Mouse (Mus musculus) CH12.LX (cell line): Measurements from ENCODE around the gene Arpp21. TPM values are rescaled to one million over a fixed set of nuclear protein-coding genes. Genes with fewer than 3 reads are reported as not detected.

Experiments used
- DNase-seq: peaks from one replicate; pipeline ENCODE4 v3.0.0-alpha.2; 2013; ENCODE audit errors: extremely low read depth
- H3K27ac ChIP-seq: 2 replicates; pipeline ENCODE4 v1.5.1; 2012; ENCODE audit warnings: low read depth, mild to moderate bottlenecking, control low read depth, moderate library complexity; ENCODE audit not compliant: insufficient read depth
- H3K27me3 ChIP-seq: replicated peaks from 2 replicates; pipeline ENCODE3; 2012; ENCODE audit warnings: inconsistent platforms
- H3K36me3 ChIP-seq, 2 experiments: replicated peaks in 1 of 2; 2 replicates each; pipeline versions ENCODE3 to v1.6.1; 2012; ENCODE audit warnings: inconsistent platforms in 1 of 2, low read length in 1 of 2, mild to moderate bottlenecking in 1 of 2, mixed read lengths in 1 of 2, moderate library complexity in 1 of 2; ENCODE audit not compliant: control insufficient read depth in 1 of 2, insufficient read depth in 1 of 2
- H3K4me1 ChIP-seq, 2 experiments: 2 replicates each; pipeline ENCODE4 v1.6.1; 2012; ENCODE audit warnings: inconsistent platforms in 1 of 2, moderate library complexity in 1 of 2; ENCODE audit not compliant: insufficient read depth in 2 of 2, control insufficient read depth in 1 of 2
- H3K4me2 ChIP-seq: 2 replicates; pipeline ENCODE4 v1.6.1; 2012; ENCODE audit warnings: low read depth, mild to moderate bottlenecking, control low read depth; ENCODE audit not compliant: poor library complexity, insufficient read depth, severe bottlenecking
- H3K4me3 ChIP-seq, 3 experiments: fragments of 150-350 bp in 1 of 3; sonication (generic) in 1 of 3; replicated peaks in 1 of 3; 2 replicates each; pipeline versions ENCODE3 to v1.5.1; 2011 to 2012; ENCODE audit warnings: low read depth in 2 of 3, low read length in 2 of 3, mild to moderate bottlenecking in 2 of 3, moderate library complexity in 2 of 3, control low read depth in 1 of 3, improper control_type of control experiment in 1 of 3, inconsistent platforms in 1 of 3, mixed read lengths in 1 of 3; ENCODE audit not compliant: poor library complexity in 1 of 3
- H3K79me2 ChIP-seq: replicated peaks from 2 replicates; pipeline ENCODE4 v1.6.1; 2012; ENCODE audit warnings: mild to moderate bottlenecking, moderate library complexity; ENCODE audit not compliant: control insufficient read depth, poor library complexity, insufficient read depth, severe bottlenecking; ENCODE audit errors: extremely low read depth
- H3K9ac ChIP-seq: 2 replicates; pipeline ENCODE4 v1.6.1; 2012; ENCODE audit warnings: low read depth, mild to moderate bottlenecking, control low read depth, moderate library complexity; ENCODE audit not compliant: insufficient read depth
- H3K9me3 ChIP-seq: replicated peaks from 2 replicates; pipeline ENCODE3; 2012; ENCODE audit warnings: low read length, inconsistent platforms, mixed read lengths
- E2F4 ChIP-seq: IDR thresholded peaks from 2 replicates; pipeline ENCODE4 v1.6.1; 2011; ENCODE audit warnings: low read depth, low read length, improper control_type of control experiment; ENCODE audit not compliant: insufficient replicate concordance
- ELF1 ChIP-seq: IDR thresholded peaks from 2 replicates; pipeline ENCODE4 v1.6.1; 2014; ENCODE audit warnings: low read depth, mild to moderate bottlenecking, inconsistent platforms, low read length, improper control_type of control experiment
- EP300 ChIP-seq: IDR thresholded peaks from 2 replicates; pipeline ENCODE4 v1.6.1; 2011; ENCODE audit warnings: low read length, improper control_type of control experiment
- ETS1 ChIP-seq: conservative IDR thresholded peaks from 2 replicates; pipeline ENCODE4 v1.6.1; 2012; ENCODE audit warnings: low read depth, mild to moderate bottlenecking, inconsistent platforms, low read length, improper control_type of control experiment, moderate library complexity
- GABPA ChIP-seq: IDR thresholded peaks from 2 replicates; pipeline ENCODE4 v1.6.1; 2012; ENCODE audit warnings: low read depth, low read length, improper control_type of control experiment, inconsistent platforms; ENCODE audit not compliant: insufficient replicate concordance
- HCFC1 ChIP-seq: IDR thresholded peaks from 2 replicates; pipeline ENCODE4 v1.6.1; 2012; ENCODE audit warnings: low read depth, mild to moderate bottlenecking, inconsistent platforms, low read length, improper control_type of control experiment
- IRF4 ChIP-seq: IDR thresholded peaks from 2 replicates; pipeline ENCODE4 v1.6.1; 2014; ENCODE audit warnings: low read depth, mild to moderate bottlenecking, inconsistent platforms, low read length, improper control_type of control experiment
- JUN ChIP-seq: IDR thresholded peaks from 2 replicates; pipeline ENCODE4 v1.6.1; 2011; ENCODE audit warnings: low read depth, mild to moderate bottlenecking, low read length, improper control_type of control experiment, moderate library complexity; ENCODE audit not compliant: insufficient read depth
- MAZ ChIP-seq: IDR thresholded peaks from 2 replicates; pipeline ENCODE4 v1.6.1; 2012; ENCODE audit warnings: low read depth, mild to moderate bottlenecking, inconsistent platforms, low read length, improper control_type of control experiment, moderate library complexity
- NELFE ChIP-seq: IDR thresholded peaks from 2 replicates; pipeline ENCODE4 v1.6.1; 2011; ENCODE audit warnings: low read depth, low read length, improper control_type of control experiment
- PAX5 ChIP-seq: IDR thresholded peaks from 2 replicates; pipeline ENCODE4 v1.6.1; 2012; ENCODE audit warnings: low read length, inconsistent platforms, mixed read lengths
- RAD21 ChIP-seq: IDR thresholded peaks from 2 replicates; pipeline ENCODE4 v1.6.1; 2011; ENCODE audit warnings: low read depth, mild to moderate bottlenecking, low read length, improper control_type of control experiment, moderate library complexity
- SMC3 ChIP-seq: IDR thresholded peaks from 2 replicates; pipeline ENCODE4 v1.6.1; 2011; ENCODE audit warnings: low read depth, low read length, improper control_type of control experiment
- TBP ChIP-seq: conservative IDR thresholded peaks from 2 replicates; pipeline ENCODE4 v1.6.1; 2011; ENCODE audit warnings: low read depth, low read length, improper control_type of control experiment
- TCF12 ChIP-seq: IDR thresholded peaks from 2 replicates; pipeline ENCODE4 v1.6.1; 2014; ENCODE audit warnings: low read depth, mild to moderate bottlenecking, inconsistent platforms, low read length, improper control_type of control experiment
- UBTF ChIP-seq: IDR thresholded peaks from 2 replicates; pipeline ENCODE4 v1.6.1; 2012; ENCODE audit warnings: low read depth, mild to moderate bottlenecking, inconsistent platforms, low read length, improper control_type of control experiment, moderate library complexity
- USF1 ChIP-seq: IDR thresholded peaks from 2 replicates; pipeline ENCODE4 v1.6.1; 2014; ENCODE audit warnings: low read depth, mild to moderate bottlenecking, inconsistent platforms, low read length, improper control_type of control experiment
- USF2 ChIP-seq: conservative IDR thresholded peaks from 2 replicates; pipeline ENCODE4 v1.6.1; 2011; ENCODE audit warnings: low read depth, low read length, improper control_type of control experiment
- ZC3H11A ChIP-seq: IDR thresholded peaks from 2 replicates; pipeline ENCODE4 v1.6.1; 2012; ENCODE audit warnings: low read depth, mild to moderate bottlenecking, inconsistent platforms, low read length, improper control_type of control experiment
- ZKSCAN1 ChIP-seq: IDR thresholded peaks from 2 replicates; pipeline ENCODE4 v1.6.1; 2012; ENCODE audit warnings: low read depth, inconsistent platforms, low read length, improper control_type of control experiment, borderline replicate concordance
- ZNF384 ChIP-seq: IDR thresholded peaks from 2 replicates; pipeline ENCODE4 v1.6.1; 2012; ENCODE audit warnings: low read depth, low read length, improper control_type of control experiment, inconsistent platforms
- dilution Hi-C: fragments of 300-500 bp; cut with MboI; formaldehyde crosslinking; loops from 2 replicates; pipeline ENCODE4 v1.14.3; 2020; ENCODE audit warnings: low sequenced_read_pairs; ENCODE audit not compliant: extremely low pct_unique_long_range_greater_than_20kb, extremely low pct_ligation_motif_present
- in situ Hi-C: fragments of 300-500 bp; cut with MboI; formaldehyde crosslinking; loops from 3 replicates; pipeline ENCODE4 v1.14.3; 2019; ENCODE audit warnings: low sequenced_read_pairs, low pct_ligation_motif_present, low pct_unique_long_range_greater_than_20kb, mixed read lengths
- polyA plus RNA-seq: library from polyadenylated mRNA; unstranded; fragments of >175 nt; gene quantifications from 2 replicates; pipeline ENCODE4 v1.2.1, GENCODE M21; 2012; ENCODE audit warnings: low read depth; ENCODE audit not compliant: insufficient read length
- total RNA-seq, 2 experiments: library from RNA; depleted of rRNA; stranded (reverse); fragments of 300-350 nt in 1 of 2; fragments of >200 nt in 1 of 2; gene quantifications; 2 replicates each; pipeline ENCODE4 v1.2.3; 2012 to 2014

Gene Arpp21
- total and polyA plus RNA-seq, 3 experiments: not detected

GRCm38 (mm10) chr9:112178438-112178837, 57.3 kb downstream of the Arpp21 start:
- Histone ChIP-seq H3K27ac (no peak overlapping the region), H3K79me2 (no peaks in the 10 kb centered on the region), H3K9ac (no peak overlapping the region), H3K27me3 (no peaks in the 10 kb centered on the region), H3K4me1 (no peaks in the 10 kb centered on the region), H3K4me3 (no peak overlapping the region), H3K4me2 (no peak overlapping the region), H3K9me3 (peaks cover 53% of the 10 kb centered on the region), H3K36me3 (no peaks in the 10 kb centered on the region)
- no peak for DNase-seq
- dilution Hi-C loops (no loop called here), in situ Hi-C loops (no loop called here)
- TF ChIP-seq GABPA: no peak
- TF ChIP-seq EP300: no peak
- TF ChIP-seq SMC3: no peak
- no peak for TF ChIP-seq TCF12
- no peak for TF ChIP-seq ZNF384
- TF ChIP-seq IRF4: no peak
- TF ChIP-seq PAX5: no peak
- no peak for TF ChIP-seq ZC3H11A
- TF ChIP-seq USF2: no peak
- no peak for TF ChIP-seq HCFC1
- no peak for TF ChIP-seq RAD21
- TF ChIP-seq MAZ: no peak
- TF ChIP-seq ELF1: no peak

GRCm38 (mm10) chr9:112177569-112177968, 58.2 kb downstream of the Arpp21 start:
- dilution Hi-C loops (no loop called here), in situ Hi-C loops (no loop called here)
- no peak for DNase-seq
- Histone ChIP-seq H3K9ac (no peak overlapping the region), H3K27me3 (no peaks in the 10 kb centered on the region), H3K4me3 (no peak overlapping the region), H3K79me2 (no peaks in the 10 kb centered on the region), H3K4me2 (no peak overlapping the region), H3K36me3 (no peaks in the 10 kb centered on the region), H3K9me3 (peaks cover 54% of the 10 kb centered on the region), H3K27ac (no peak overlapping the region), H3K4me1 (no peaks in the 10 kb centered on the region)
- no peak for TF ChIP-seq ZC3H11A
- no peak for TF ChIP-seq UBTF
- TF ChIP-seq MAZ: no peak
- TF ChIP-seq HCFC1: no peak
- no peak for TF ChIP-seq USF1
- no peak for TF ChIP-seq ETS1
- no peak for TF ChIP-seq ZKSCAN1
- no peak for TF ChIP-seq EP300
- TF ChIP-seq JUN: no peak
- no peak for TF ChIP-seq E2F4
- no peak for TF ChIP-seq PAX5
- TF ChIP-seq ELF1: no peak
- no peak for TF ChIP-seq TBP
- no peak for TF ChIP-seq NELFE
- no peak for TF ChIP-seq GABPA
